Mouse (Mus musculus) adrenal gland, postnatal 25 days (tissue): ENCODE measurements around the gene Ugt1a6a. TPM values are rescaled to one million over a fixed set of nuclear protein-coding genes. Genes with fewer than 3 reads are reported as not detected.
"Not testable (repeated sequence)": the region's sequence is repeated elsewhere in the genome, so short reads cannot be mapped to it uniquely, and the experiment has no call there.

ENCODE experiments used
- DNase-seq: peaks from one replicate; pipeline ENCODE4 v3.0.0; 2021; ENCODE audit warnings: mixed read lengths
- total RNA-seq: library from RNA; stranded (reverse); gene quantifications from 2 replicates; pipeline ENCODE4 v1.2.3, GENCODE M21; 2021

The Ugt1a6a gene
- total RNA-seq, 1 experiment from 2014 or later, result 8.0 TPM

DNA sequence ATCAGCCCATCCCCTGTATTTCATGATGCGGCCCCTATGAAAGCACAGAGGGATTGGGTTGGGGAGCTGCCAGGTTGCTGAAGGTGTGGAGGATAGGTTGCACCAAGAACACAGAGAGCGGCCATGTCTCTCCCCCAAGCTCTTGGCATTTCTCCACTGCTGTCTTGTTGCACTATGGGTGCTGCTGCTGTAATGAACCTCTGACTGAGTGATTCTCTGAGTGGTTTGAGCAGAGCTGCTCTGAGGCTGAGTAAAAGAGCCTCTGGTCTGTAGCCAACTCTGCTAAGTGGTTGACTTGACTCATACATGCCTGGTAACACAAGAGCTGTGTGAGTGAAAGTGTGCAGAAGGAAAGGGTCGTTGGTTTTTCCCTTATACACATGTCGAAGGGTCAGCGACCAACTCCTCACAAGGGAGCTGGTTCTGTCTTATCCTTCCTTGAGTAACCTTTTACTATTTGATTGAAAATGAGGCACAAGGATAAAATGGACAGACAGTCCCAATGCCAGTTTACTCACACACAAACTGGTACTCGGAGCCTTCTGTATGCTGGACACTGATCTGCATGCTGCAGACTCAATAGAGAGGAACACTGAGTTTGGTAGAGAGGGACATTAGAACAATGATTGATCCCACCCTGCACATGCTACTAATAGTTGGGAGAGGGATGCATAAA is 758 bp downstream of the Ugt1a6a start:
- DNase-seq, result not testable (repeated sequence)

DNA sequence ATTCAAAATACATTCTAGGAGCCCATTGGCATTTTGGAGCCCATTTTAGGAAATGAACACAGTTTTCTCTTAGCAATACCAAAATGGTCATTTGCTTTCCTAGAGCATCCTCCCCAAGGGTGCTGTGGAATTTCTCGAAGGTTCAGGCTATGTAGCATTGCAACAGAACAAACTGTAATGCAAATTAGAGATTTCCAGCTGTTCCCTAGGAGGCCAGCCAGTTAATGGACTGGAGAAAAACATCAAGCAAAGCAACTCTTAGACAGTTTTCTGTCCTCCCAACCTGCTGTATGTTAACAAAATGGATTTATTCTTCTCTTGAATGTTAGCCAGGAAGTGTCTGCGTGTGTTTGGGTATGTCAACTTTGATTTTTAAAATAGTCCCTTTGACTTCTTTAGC is 2.0 kb downstream of the Ugt1a6a start:
- no peak for DNase-seq

DNA sequence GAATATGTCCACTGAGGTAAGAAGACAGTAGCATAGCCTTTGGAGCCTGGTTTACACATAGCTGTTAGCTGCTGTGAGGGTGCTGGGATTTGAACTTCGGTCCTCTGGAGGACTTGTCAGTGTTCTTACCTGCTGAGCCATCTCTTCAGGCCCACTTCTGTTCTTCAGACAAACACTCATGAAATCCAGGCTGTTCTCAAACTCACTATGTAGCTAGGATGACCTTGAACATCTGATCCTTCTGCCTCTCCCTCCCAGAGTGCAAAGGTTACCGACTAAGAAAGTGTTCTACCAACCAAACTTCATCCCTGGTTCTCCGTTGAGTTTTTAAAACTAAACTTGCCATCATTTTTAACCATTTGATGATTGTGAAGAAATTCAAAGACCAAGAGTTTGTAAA is 2.7 kb downstream of the Ugt1a6a start:
- DNase-seq, result no peak

DNA sequence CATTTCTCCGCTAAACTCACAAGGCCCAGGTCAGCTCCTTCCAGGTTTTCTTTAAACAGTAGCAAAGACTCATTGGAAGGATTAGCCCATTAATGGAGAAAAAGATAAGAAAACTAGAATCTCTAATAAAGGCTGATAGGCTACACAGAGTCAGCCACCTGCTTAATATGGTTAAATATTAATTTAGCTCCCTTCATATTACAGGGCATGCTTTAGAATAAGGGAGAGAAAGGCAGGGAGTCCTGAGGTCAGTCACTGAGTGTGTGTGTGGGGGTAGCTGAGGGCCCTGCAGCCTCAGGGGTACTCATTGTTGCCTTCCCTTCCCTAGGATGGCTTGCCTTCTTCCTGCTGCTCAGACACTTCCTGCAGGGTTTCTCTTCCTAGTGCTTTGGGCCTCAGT is 3.5 kb downstream of the Ugt1a6a start:
- no peak for DNase-seq

DNA sequence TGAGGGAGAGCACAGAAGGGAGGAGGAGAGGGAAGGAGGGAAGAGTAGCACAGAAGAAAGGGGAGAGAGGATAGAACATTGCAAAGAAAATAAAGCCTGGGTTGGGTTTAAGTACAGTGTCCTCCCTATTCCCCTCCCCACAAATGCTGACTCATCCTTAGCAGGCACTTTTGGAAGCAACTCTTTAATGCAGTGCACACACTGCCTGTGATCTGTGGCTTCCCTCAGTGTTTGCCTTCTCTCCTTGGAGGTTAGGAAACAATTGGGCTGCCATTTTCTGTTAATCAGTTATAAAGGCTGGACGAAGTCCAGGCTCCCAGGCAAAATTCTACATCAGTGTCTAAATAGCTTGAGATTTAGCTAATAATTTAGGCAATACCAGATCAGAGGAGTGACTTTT is 5.9 kb downstream of the Ugt1a6a start:
- not testable (repeated sequence) for DNase-seq

DNA sequence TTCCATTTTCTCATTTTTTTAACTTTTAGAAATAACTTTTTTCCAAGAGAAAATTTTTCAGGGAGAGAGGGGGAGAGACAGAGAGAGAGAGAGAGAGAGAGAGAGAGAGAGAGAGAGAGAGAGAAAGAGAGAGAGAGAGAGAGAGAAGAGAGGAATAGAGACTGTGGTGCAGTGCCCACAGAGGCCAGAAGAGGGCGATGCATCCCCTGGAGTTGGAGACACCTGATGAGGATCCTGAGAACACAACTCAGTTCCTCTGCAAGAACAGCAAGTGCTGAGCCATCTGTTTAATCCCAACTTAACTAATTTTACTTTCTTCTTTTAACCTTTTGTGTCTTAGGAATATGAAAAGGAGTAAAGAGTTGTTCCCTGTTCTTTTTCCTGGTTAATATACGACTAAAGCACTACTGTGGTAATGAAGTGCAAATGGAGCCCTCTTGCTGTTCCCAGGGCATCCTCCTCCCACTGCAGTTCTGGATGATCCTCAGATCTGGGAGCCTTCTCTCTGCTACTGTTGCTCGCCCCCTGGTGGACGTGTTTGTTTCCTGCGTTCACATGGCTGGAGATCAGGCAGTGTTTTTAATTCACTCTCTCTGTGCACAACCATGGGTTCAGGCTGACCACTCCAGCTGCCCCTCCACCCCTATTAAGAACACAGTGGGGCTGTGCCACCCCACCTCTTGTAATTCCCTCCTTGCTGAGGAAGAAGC is 9.5 kb downstream of the Ugt1a6a start:
- DNase-seq, result peak; percentile 39

DNA sequence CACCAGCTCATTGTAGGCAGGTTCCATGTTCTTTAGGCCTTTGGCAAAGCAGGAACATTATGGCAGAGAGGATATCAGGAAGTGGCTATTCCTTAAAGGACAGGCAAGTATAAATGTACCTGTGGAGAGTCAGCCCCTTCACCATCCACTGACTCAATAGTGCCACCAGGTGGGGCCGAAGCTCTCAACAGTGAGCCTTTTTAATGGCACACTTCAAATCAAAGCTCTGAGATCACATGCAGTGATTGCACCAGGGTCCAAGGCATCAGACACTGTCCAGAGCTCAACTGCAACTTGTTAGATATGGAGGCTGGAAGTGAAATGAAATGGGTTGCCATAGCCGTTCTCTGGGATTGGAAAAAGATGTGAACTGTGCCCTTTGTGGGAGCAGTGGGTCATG is 10.7 kb downstream of the Ugt1a6a start:
- peak; percentile 13 for DNase-seq

DNA sequence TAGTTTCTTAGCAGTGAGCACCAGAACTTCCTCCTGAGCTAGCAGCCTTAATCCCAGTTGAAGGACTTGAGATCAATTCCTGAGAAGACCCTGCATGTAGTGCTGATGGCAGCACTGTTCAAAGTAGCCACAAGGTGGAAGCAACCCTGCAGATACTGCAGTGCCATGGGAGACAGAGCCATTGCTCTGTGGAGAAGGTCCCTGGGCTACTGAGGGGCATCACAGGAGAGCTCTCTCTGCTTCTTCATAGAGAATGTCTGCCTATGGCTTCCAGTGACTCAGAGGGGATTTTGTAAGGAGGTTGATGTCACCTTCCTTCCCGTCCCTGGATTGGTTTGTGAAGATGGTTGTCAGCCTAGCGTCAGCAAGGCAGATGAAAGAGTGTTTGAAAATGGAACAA is 15.5 kb downstream of the Ugt1a6a start:
- not testable (repeated sequence) for DNase-seq

DNA sequence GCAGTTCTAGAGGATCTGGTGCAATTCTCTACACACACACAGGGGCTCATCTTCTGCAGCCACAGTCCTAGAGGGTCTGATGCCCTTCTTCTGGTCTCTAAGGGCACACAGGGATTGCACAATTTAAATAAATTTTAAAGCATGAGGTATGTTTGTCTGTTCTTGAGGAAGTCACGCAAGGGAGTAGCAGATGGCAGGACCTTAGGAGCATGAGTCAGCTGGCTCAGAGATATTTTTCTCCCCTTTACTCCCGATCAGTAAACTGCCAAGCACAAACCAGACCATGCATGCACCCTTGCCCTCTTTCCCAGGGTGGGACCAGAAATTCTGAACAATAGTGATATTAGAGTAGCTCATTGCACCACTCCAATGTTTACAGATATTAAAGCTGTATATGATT is 23.8 kb downstream of the Ugt1a6a start:
- DNase-seq, result no peak

DNA sequence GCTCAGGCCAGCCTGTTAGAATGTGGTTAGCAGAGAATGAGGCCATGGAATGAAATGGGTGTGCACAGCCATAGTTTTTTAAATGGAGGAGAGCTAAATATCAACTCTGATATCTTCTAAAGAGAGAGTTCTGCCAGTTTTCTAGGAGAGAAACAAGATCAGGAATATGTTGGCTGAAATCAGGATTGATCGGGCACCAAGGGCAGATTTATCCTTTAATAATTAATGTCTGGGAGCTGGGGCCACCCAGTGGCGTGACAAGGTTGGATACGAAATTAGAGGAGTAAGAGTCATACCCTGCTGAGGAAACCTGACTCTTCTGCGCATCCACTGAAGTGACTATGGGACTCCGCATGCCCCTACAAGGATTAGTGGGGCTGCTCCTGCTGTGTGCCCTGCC is 31.1 kb downstream of the Ugt1a6a start, which contains the start of gene Ugt1a5:
TSS of gene Ugt1a5 (plus strand) at position 302 of the 400 bp plus-strand sequence.
- DNase-seq, result no peak

DNA sequence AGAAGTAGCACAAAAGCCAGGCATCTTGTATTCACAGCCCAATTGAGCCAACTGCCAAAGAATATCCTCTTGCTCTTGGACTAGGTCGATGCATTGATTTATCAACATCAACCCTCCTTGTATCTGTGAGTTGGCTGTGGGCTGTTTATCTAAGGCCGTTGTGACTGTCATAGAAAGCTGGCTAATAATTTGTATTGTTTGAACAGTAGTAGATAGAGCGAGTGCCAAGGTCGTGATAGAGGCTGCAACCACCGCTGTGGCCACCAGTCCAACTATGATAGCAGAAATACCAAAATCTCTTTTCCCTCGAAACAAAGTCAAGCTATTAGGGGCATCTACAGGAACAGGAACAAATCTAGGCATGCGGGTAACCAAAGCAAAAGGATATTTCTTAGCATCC is 37.6 kb downstream of the Ugt1a6a start:
- not testable (repeated sequence) for DNase-seq

DNA sequence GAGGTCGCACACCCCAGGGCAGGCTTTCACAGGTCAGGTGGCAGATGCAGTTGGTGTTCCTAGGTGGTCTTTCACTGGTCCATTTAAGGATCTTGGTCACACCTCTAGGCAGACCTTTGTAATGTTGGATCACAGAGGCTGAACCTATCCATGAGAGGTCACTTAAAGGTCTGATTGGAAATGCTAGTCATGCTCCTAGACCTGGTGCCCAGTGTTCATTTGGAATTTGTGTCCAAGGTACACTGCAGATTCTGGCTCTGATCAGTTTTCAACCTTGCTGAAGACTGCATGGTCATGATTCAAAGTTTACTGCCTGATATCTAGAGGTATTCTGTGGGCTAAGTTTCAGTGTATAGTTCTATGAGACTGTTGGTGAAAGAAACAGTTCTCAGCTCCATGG is 45.0 kb downstream of the Ugt1a6a start:
- no peak for DNase-seq

DNA sequence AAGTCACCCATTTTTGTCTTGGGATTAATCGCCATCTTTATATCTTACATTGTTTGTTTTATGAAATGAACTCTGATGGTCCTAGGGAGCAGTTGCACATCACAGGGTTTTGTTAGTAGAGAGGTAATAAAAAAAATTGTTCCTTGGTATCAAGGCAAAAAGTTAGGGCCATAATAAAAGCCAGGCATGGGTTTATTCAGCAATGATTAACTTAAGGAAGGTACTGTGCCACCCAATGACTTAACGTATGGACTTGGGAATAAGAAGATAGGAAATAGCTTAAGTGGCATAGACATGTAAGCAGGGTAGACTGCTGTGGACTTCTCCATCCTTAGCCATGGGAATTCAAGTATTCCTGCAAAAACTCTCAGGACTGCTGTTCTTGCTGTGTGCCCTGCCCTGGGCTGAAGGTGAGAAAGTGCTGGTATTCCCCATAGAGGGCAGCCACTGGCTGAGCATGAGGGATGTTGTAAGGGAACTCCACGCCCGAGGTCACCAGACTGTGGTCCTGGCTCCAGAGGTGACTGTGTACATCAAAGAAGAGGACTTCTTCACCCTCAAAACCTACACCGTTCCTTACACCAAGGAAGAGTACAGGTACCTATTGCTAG is 51.8 kb downstream of the Ugt1a6a start:
- no peak for DNase-seq

DNA sequence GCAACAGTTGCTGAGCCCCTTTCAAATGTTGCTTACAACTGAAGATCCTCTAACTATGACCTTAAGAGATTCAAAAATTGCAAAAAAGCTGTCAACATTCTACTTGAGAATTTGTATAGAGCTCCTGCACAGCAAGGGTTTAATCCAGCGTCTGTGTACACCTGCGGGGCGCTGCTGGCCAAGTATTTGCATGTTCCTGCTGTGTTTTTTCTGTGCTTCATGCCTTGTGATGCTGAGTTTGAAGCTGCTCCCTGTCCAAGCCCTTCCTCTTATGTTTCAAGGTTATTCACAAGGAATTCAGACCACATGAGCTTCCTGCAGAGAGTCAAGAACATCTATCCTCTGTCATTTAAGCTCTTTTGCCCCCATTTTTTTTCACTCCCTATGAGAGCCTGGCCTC is 57.5 kb downstream of the Ugt1a6a start:
- DNase-seq, result no peak

DNA sequence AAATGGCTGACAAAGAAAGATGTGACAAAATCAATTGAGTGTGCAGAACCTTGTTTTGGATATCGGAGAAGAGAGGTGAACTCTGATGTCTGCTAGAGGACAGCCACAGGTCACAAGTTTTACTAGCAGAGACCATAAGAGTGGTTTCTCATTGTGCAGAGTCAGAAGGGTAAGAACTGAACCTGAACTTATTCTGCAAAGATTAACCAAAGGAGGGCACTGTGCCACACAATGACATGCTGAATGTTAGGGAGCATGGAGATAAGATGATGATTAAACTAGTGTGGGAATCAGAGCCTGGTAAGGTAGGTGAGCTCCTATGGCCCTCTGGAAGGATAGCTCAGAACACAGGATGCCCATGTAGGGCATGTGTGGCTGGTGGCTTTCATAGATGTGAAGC is 61.1 kb downstream of the Ugt1a6a start:
- no peak for DNase-seq

DNA sequence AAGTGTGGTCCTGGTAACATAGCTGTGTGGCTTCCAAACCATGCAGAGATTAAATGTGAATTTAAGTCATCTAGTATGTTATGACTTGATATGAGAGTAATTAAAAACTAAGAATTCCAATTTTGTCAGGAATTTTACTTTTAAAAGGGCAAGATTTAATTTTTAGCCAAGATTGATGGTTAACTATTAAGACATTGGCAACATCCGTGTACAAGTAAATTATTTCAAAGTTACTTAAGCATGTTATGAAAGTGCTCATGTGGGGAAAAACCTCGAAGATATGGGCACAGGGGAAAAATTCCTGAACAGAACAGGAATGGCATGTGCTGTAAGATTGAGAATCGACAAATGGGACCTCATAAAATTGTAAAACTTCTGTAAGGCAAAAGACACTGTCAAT is 62.8 kb downstream of the Ugt1a6a start:
- DNase-seq, result no peak

DNA sequence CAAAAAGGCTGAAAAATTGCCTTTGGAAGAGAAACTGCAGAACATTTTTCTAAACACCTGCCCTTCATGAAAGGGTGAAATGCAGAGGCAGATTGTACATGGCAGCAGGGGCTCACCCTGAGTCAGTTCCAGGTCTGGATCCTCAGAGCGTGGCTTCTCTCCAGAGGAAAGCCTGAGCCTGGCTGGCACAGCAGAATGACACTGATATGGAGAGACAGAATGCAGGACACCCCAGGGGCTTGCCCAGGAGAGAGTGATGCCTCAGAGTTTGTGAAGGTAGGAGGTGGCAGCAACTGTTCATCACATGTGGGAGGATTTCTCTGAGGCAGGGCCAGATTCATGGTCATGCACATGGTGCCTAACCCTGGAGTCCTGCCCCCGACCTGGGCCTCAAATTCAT is 65.4 kb downstream of the Ugt1a6a start:
- no peak for DNase-seq

DNA sequence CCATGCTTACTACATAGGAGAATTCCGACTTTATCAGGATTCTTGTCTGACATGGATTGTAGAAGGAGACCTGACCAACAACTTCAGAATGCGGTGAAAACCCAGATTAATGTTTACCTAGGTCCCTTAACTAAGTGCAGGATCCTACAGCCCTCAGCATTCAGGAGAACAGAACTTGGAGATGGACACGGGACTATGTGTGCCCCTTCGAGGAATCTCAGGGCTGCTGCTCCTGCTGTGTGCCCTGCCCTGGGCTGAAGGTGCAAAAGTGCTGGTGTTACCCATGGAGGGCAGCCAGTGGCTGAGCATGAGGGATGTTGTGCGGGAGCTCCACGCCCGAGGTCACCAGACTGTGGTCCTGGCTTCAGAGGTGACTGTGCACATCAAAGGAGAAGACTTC is 65.8 kb downstream of the Ugt1a6a start, which contains the start of gene Ugt1a2:
TSS of gene Ugt1a2 (plus strand) at position 146 of the 400 bp plus-strand sequence.
- DNase-seq, result no peak

DNA sequence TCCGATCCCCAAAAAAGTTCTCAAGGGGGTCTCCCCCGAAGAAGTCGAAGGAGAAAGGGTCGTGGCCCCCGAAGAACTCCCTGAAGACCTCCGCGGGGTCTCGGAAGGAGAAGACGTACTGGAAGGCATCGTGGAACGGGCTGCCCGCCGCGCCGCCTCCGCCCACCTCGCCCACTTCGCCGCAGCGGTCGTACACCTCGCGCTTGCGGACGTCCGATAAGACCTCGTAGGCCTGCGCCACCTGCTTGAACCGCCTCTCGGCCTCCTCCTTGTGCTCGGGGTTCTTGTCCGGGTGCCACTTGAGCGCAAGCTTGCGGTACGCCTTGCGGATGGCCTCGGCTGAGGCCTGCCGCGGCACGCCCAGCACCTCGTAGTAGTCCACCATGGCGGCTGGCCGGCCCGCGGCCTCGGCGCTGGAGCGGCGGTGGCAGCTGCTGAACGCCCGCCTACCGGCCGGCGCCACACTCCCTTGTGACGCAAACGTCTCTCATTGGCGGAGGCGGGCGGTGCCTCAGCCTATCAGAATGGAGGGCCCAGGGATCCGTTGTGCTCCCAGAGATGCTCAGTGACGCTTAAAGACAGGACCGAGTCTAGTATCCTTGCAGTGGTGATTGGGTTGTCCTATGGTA is 70.8 kb downstream of the Ugt1a6a start, which contains the start of gene Dnajb3:
TSS of gene Dnajb3 (minus strand) at position 489 of the 629 bp plus-strand sequence.
- DNase-seq, result peak; percentile 81

DNA sequence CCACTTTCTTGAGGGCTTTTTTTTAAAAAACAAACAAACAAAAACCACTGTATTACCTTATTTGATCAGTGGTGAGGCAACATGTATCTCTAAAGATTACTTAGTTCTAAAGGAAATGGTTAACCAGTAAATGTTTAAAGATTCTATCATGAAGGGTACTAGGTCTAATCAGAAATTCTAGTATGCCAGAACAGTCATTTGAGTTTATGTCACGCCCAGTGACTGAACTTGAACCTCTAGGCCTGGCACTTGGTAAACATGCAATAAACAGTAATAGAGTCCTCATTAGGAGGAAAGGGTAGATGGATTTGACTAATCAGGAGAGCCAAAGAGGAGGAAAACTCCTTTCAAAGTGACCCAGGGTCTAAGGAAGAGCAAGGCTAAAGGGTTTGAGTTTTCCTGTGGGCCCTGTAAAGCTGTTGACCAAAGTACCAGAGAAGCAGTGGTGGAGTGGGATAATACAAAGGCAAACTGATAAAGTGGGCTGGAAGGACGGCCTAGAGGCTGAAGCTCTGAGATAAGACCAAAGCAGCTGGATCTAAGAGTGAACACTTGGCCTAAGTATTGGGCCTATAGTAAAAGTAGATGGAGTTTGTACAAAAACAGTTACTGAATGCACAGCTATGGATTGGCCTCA is 72.4 kb downstream of the Ugt1a6a start:
- DNase-seq, result no peak

DNA sequence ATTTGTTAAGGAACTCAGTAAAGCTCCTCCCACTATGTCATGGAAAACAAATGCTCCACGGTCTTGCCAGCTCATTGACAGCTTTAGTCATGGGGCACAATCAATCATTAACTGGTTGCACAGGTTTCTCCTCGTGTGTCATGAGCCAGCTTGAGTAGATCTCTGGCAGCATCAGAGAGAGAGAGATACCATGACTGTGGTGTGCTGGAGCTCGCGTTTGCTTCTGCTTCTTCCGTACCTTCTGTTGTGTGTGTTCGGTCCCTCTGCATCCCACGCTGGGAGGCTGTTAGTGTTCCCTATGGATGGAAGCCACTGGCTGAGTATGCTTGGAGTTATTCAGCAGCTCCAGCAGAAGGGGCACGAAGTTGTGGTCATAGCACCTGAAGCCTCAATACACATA is 77.2 kb downstream of the Ugt1a6a start, which contains the start of gene Ugt1a1:
TSS of gene Ugt1a1 (plus strand) at position 148 of the 400 bp plus-strand sequence.
- DNase-seq, result no peak

DNA sequence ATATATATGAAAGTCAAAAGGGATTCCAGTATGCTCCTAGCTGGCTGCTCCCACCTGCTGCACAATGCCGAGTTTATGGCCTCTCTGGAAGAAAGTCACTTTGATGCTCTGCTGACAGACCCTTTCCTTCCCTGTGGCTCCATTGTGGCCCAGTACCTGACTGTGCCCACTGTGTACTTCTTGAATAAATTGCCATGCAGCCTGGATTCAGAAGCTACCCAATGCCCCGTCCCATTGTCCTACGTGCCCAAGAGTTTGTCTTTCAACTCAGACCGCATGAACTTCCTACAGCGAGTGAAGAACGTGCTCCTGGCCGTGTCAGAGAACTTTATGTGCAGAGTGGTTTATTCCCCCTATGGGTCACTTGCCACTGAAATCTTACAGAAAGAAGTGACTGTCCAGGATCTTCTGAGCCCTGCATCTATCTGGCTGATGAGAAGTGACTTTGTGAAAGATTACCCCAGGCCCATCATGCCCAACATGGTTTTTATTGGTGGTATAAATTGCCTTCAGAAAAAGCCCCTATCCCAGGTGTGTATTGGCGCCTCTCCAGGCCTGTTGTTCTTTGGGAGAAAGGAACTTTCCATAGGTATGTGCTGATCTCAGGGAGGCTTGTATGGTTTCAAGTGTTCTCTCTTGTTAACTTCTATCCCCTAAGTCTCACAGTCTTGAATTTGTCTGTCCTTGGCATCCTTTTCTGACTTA is 77.9 kb downstream of the Ugt1a6a start:
- DNase-seq, result no peak
